Comparison of ENCODE assay signal across 15 mouse cellular contexts in genomic region chr15:89152312-89152711, GRCm38 (mm10). TPM values are rescaled to one million over a fixed set of nuclear protein-coding genes. Genes with fewer than 3 reads are reported as not detected.
DNase-seq lines count a peak whose midpoint lies in the region; ATAC-seq lines count a peak whose summit lies in the region.
"Had no signal": no experiment of that assay in that cellular context is flagged by ENCODE, and none has a peak within 500 bp of the region (broad histone marks: within the 10 kb centered on the region; RNA-seq: fewer than 3 reads in every experiment).

No protein-coding gene starts in this region.

- peaks cover 8% of the 10 kb centered on the region; the same call in 1 of the 2 replicates for H3K27me3 ChIP-seq in neural tube, embryonic 11.5 days (ENCODE audit: control insufficient read depth, insufficient read depth, low read length)
- no peaks in the 10 kb centered on the region for H3K27me3 ChIP-seq in hindbrain, embryonic 13.5 days
- H3K27me3 ChIP-seq in midbrain, embryonic 14.5 days (ENCODE audit: control insufficient read depth, insufficient read depth, low read length), result no peaks in the 10 kb centered on the region
- H3K27me3 ChIP-seq in kidney, embryonic 16.5 days (ENCODE audit: insufficient read depth, low read length), result peaks cover 4% of the 10 kb centered on the region; the same call in 1 of the 2 replicates

- intact Hi-C loops in left cerebral cortex, postnatal 14 days (cut with DNase I), result no loop called here

- H3K4me2 ChIP-seq in neural tube, embryonic 11.5 days (ENCODE audit: low read depth), result 0 out of 2 replicates have a peak overlapping the region, but pooled peaks have one; percentile 4
- H3K4me2 ChIP-seq in hindbrain, embryonic 13.5 days, result no peak overlapping the region
- H3K4me2 ChIP-seq in midbrain, embryonic 14.5 days (ENCODE audit: low read length), result no peak overlapping the region
- H3K4me2 ChIP-seq in kidney, embryonic 16.5 days (replicated peaks; ENCODE audit: low read depth, low read length), result no peak overlapping the region
- H3K4me2 ChIP-seq: embryonic facial prominence, embryonic 15.5 days; liver, embryonic 13.5 days had no signal

- H3K9ac ChIP-seq in neural tube, embryonic 11.5 days (ENCODE audit: low read length), result no peak overlapping the region
- peak overlapping the region; percentile 46; the same call in 1 of the 2 replicates for H3K9ac ChIP-seq in hindbrain, embryonic 13.5 days
- no peak overlapping the region for H3K9ac ChIP-seq in midbrain, embryonic 14.5 days (replicated peaks; ENCODE audit: low read length)
- H3K9ac ChIP-seq in kidney, embryonic 16.5 days (replicated peaks; ENCODE audit: low read length), result no peak overlapping the region
- H3K9ac ChIP-seq: embryonic facial prominence, embryonic 15.5 days; liver, embryonic 13.5 days had no signal

- peak; percentile 74 for DNase-seq in neural tube, embryonic 11.5 days (ENCODE audit: low spot score)
- no peak for DNase-seq in neural tube, embryonic 10.5 days (ENCODE audit: extremely low spot score, low spot score)
- peak; percentile 68 for DNase-seq in midbrain, embryonic 14.5 days
- no peak for DNase-seq in adrenal gland, adult 18-20 months (ENCODE audit: low spot score in 2 of 2)
- DNase-seq in left cerebral cortex, postnatal 14 days (ENCODE audit: low spot score in 2 of 2), result no peak
- no peak for DNase-seq in gastrocnemius, postnatal 10 days
- DNase-seq: cerebellum, adult 8-10 months; heart, postnatal 4 days; kidney, adult 2 months; liver, embryonic 13.5 days; lung, postnatal 10 days; right cerebral cortex, adult 18-20 months had no signal

- peak; percentile 64 for ATAC-seq in neural tube, embryonic 11.5 days (ENCODE audit: insufficient read depth, low FRiP score, low TSS enrichment)
- ATAC-seq in hindbrain, embryonic 13.5 days (ENCODE audit: low FRiP score), result 0 out of 2 replicates have a peak, but pooled peaks have one; percentile 17
- ATAC-seq in midbrain, embryonic 14.5 days (ENCODE audit: low FRiP score, low TSS enrichment), result peak; percentile 59; the same call in 1 of the 2 replicates
- ATAC-seq in kidney, embryonic 16.5 days (ENCODE audit: low FRiP score, low TSS enrichment), result no peak

- peaks cover 13% of the 10 kb centered on the region for H3K4me1 ChIP-seq in neural tube, embryonic 11.5 days (ENCODE audit: control insufficient read depth, insufficient read depth, low read length)
- H3K4me1 ChIP-seq in hindbrain, embryonic 13.5 days (replicated peaks), result peaks cover 37% of the 10 kb centered on the region
- peaks cover 29% of the 10 kb centered on the region for H3K4me1 ChIP-seq in midbrain, embryonic 14.5 days (ENCODE audit: control insufficient read depth, insufficient read depth, low read length)
- peaks cover 24% of the 10 kb centered on the region for H3K4me1 ChIP-seq in kidney, embryonic 16.5 days (ENCODE audit: insufficient read depth, low read length)

- peaks cover 12% of the 10 kb centered on the region for H3K36me3 ChIP-seq in neural tube, embryonic 11.5 days (ENCODE audit: control insufficient read depth, insufficient read depth, low read length)
- H3K36me3 ChIP-seq in hindbrain, embryonic 13.5 days, result peaks cover 41% of the 10 kb centered on the region
- H3K36me3 ChIP-seq in midbrain, embryonic 14.5 days (ENCODE audit: control insufficient read depth, insufficient read depth, low read length), result peaks cover 40% of the 10 kb centered on the region
- peaks cover 36% of the 10 kb centered on the region for H3K36me3 ChIP-seq in kidney, embryonic 16.5 days (ENCODE audit: insufficient read depth, low read length)

- no peak overlapping the region for H3K4me3 ChIP-seq in neural tube, embryonic 11.5 days (ENCODE audit: low read depth, low read length)
- no peak overlapping the region for H3K4me3 ChIP-seq in hindbrain, embryonic 13.5 days
- no peak overlapping the region for H3K4me3 ChIP-seq in midbrain, embryonic 14.5 days (replicated peaks; ENCODE audit: low read depth, low read length)
- H3K4me3 ChIP-seq in kidney, embryonic 16.5 days (ENCODE audit: low read length), result no peak overlapping the region
- H3K4me3 ChIP-seq: embryonic facial prominence, embryonic 15.5 days; liver, embryonic 13.5 days had no signal

- H3K27ac ChIP-seq in neural tube, embryonic 11.5 days (ENCODE audit: low read depth, low read length), result peak overlapping the region; percentile 61; the same call in 1 of the 2 replicates
- H3K27ac ChIP-seq in hindbrain, embryonic 13.5 days, result peak overlapping the region; percentile 58
- H3K27ac ChIP-seq in midbrain, embryonic 14.5 days (replicated peaks; ENCODE audit: low read depth, low read length), result peak overlapping the region; percentile 66
- H3K27ac ChIP-seq in kidney, embryonic 16.5 days (ENCODE audit: low read length), result no peak overlapping the region
- H3K27ac ChIP-seq: embryonic facial prominence, embryonic 15.5 days; liver, embryonic 13.5 days had no signal

- H3K9me3 ChIP-seq in neural tube, embryonic 11.5 days (ENCODE audit: control insufficient read depth, low read length), result no peaks in the 10 kb centered on the region
- H3K9me3 ChIP-seq in hindbrain, embryonic 13.5 days, result no peaks in the 10 kb centered on the region
- H3K9me3 ChIP-seq in midbrain, embryonic 14.5 days (ENCODE audit: control insufficient read depth, low read length), result no peaks in the 10 kb centered on the region
- no peaks in the 10 kb centered on the region for H3K9me3 ChIP-seq in kidney, embryonic 16.5 days (ENCODE audit: low read length)
- H3K9me3 ChIP-seq: embryonic facial prominence, embryonic 15.5 days; liver, embryonic 13.5 days had no signal

RNA-seq across cellular contexts. Expression of gene Mapk11, which starts 2.9 kb away (rescaled TPM):
- polyA plus RNA-seq in neural tube, embryonic 11.5 days (2014; fragmentation: Nextera tagmentation; extraction: Ambion mirVana), result 33.1 and 37.4 TPM in 2 replicates
- 36.1 and 36.5 TPM in 2 replicates for polyA plus RNA-seq in hindbrain, embryonic 13.5 days (2015; fragmentation: Nextera tagmentation; extraction: Ambion mirVana)
- 23.7 and 27.9 TPM in 2 replicates for polyA plus RNA-seq in midbrain, embryonic 14.5 days (2014; fragmentation: Nextera tagmentation; extraction: Ambion mirVana)
- total RNA-seq in adrenal gland, adult 18-20 months (2021), result 1 to 10 TPM; 3.7 to 3.8 TPM
- 10 to 100 TPM; 35.2 to 39.7 TPM for total RNA-seq in left cerebral cortex, postnatal 14 days (2021)
- polyA plus RNA-seq in kidney, embryonic 16.5 days (2015; fragmentation: Nextera tagmentation; extraction: Ambion mirVana), result 16.0 and 16.4 TPM in 2 replicates
- 1 to 10 TPM; 2.1 to 3.0 TPM for total RNA-seq in gastrocnemius, postnatal 10 days (2021)

RNA-seq across cellular contexts. Expression of gene Mapk12, which starts 11.8 kb away (rescaled TPM):
- polyA plus RNA-seq in neural tube, embryonic 11.5 days (2014; fragmentation: Nextera tagmentation; extraction: Ambion mirVana), result 15.4 and 20.3 TPM in 2 replicates
- 5.9 and 7.1 TPM in 2 replicates for polyA plus RNA-seq in hindbrain, embryonic 13.5 days (2015; fragmentation: Nextera tagmentation; extraction: Ambion mirVana)
- 4.1 and 4.6 TPM in 2 replicates for polyA plus RNA-seq in midbrain, embryonic 14.5 days (2014; fragmentation: Nextera tagmentation; extraction: Ambion mirVana)
- total RNA-seq in adrenal gland, adult 18-20 months (2021), result 1 to 10 TPM; 8.4 to 9.6 TPM
- total RNA-seq in left cerebral cortex, postnatal 14 days (2021), result 1 to 10 TPM; 6.7 to 8.2 TPM
- polyA plus RNA-seq in kidney, embryonic 16.5 days (2015; fragmentation: Nextera tagmentation; extraction: Ambion mirVana), result 15.5 and 16.2 TPM in 2 replicates
- 10 to 100 TPM; 76.0 to 77.1 TPM for total RNA-seq in gastrocnemius, postnatal 10 days (2021)

RNA-seq across cellular contexts. Expression of gene Hdac10, which starts 23.8 kb away (rescaled TPM):
- 13.0 and 13.7 TPM in 2 replicates for polyA plus RNA-seq in neural tube, embryonic 11.5 days (2014; fragmentation: Nextera tagmentation; extraction: Ambion mirVana)
- polyA plus RNA-seq in hindbrain, embryonic 13.5 days (2015; fragmentation: Nextera tagmentation; extraction: Ambion mirVana), result 24.3 and 24.5 TPM in 2 replicates
- 18.2 and 20.3 TPM in 2 replicates for polyA plus RNA-seq in midbrain, embryonic 14.5 days (2014; fragmentation: Nextera tagmentation; extraction: Ambion mirVana)
- 10 to 100 TPM; 11.4 to 12.4 TPM for total RNA-seq in adrenal gland, adult 18-20 months (2021)
- total RNA-seq in left cerebral cortex, postnatal 14 days (2021), result 10 to 100 TPM; 12.3 to 13.3 TPM
- polyA plus RNA-seq in kidney, embryonic 16.5 days (2015; fragmentation: Nextera tagmentation; extraction: Ambion mirVana), result 23.4 and 25.8 TPM in 2 replicates
- 10 to 100 TPM in 1 of 2 experiments, 1 to 10 TPM in 1; 7.6 to 10.6 TPM for total RNA-seq in gastrocnemius, postnatal 10 days (2021)

RNA-seq across cellular contexts. Expression of gene Plxnb2, which starts 28.3 kb away (rescaled TPM):
- 112 and 117 TPM in 2 replicates for polyA plus RNA-seq in neural tube, embryonic 11.5 days (2014; fragmentation: Nextera tagmentation; extraction: Ambion mirVana)
- polyA plus RNA-seq in hindbrain, embryonic 13.5 days (2015; fragmentation: Nextera tagmentation; extraction: Ambion mirVana), result 99.2 and 104 TPM in 2 replicates
- 86.4 and 107 TPM in 2 replicates for polyA plus RNA-seq in midbrain, embryonic 14.5 days (2014; fragmentation: Nextera tagmentation; extraction: Ambion mirVana)
- total RNA-seq in adrenal gland, adult 18-20 months (2021), result 100 to 1,000 TPM in 1 of 2 experiments, 10 to 100 TPM in 1; 84.0 to 113 TPM
- total RNA-seq in left cerebral cortex, postnatal 14 days (2021), result 10 to 100 TPM; 50.7 to 52.0 TPM
- polyA plus RNA-seq in kidney, embryonic 16.5 days (2015; fragmentation: Nextera tagmentation; extraction: Ambion mirVana), result 184 and 188 TPM in 2 replicates
- 10 to 100 TPM; 28.9 to 43.0 TPM for total RNA-seq in gastrocnemius, postnatal 10 days (2021)

RNA-seq across cellular contexts. Expression of gene Tubgcp6, which starts 29.4 kb away (rescaled TPM):
- polyA plus RNA-seq in neural tube, embryonic 11.5 days (2014; fragmentation: Nextera tagmentation; extraction: Ambion mirVana), result 21.1 and 21.8 TPM in 2 replicates
- polyA plus RNA-seq in hindbrain, embryonic 13.5 days (2015; fragmentation: Nextera tagmentation; extraction: Ambion mirVana), result 17.5 and 18.9 TPM in 2 replicates
- 18.0 and 18.2 TPM in 2 replicates for polyA plus RNA-seq in midbrain, embryonic 14.5 days (2014; fragmentation: Nextera tagmentation; extraction: Ambion mirVana)
- total RNA-seq in adrenal gland, adult 18-20 months (2021), result 10 to 100 TPM; 10.8 to 13.0 TPM
- total RNA-seq in left cerebral cortex, postnatal 14 days (2021), result 10 to 100 TPM; 27.6 to 32.6 TPM
- 14.7 and 17.8 TPM in 2 replicates for polyA plus RNA-seq in kidney, embryonic 16.5 days (2015; fragmentation: Nextera tagmentation; extraction: Ambion mirVana)
- total RNA-seq in gastrocnemius, postnatal 10 days (2021), result 10 to 100 TPM in 1 of 2 experiments, 1 to 10 TPM in 1; 8.4 to 11.0 TPM

Comparison
In these comparisons a context has a peak if more than half of its experiments do, and no peak if none do; other contexts are left out.
1. DNase-seq: peak in neural tube, embryonic 11.5 days (single experiment) and midbrain, embryonic 14.5 days (single experiment); none in neural tube, embryonic 10.5 days (single experiment), adrenal gland, adult 18-20 months (0 of 2), left cerebral cortex, postnatal 14 days (0 of 2) and gastrocnemius, postnatal 10 days (single experiment).